Mouse (Mus musculus) layer of hippocampus, postnatal 25 days (tissue): Measurements from ENCODE around the gene Lpar6. TPM values are rescaled to one million over a fixed set of nuclear protein-coding genes. Genes with fewer than 3 reads are reported as not detected.

Experiments
- DNase-seq, 2 experiments: peaks; one replicate each; pipeline ENCODE4 v3.0.0; 2022; ENCODE audit warnings: mixed read lengths in 2 of 2, low spot score in 1 of 2; ENCODE audit errors: extremely low spot score in 1 of 2
- total RNA-seq, 2 experiments: library from RNA; stranded (reverse); gene quantifications; 2 replicates each; pipeline ENCODE4 v1.2.3; 2021

The Lpar6 gene
- total RNA-seq: 1 to 10 TPM; 1.8 TPM

- DNase-seq: no peak
Observed at GRCm38 (mm10) chr14:73237848-73238321, at the start of gene Lpar6. Gene Lpar6 (plus strand): TSS chr14:73237895.

GRCm38 (mm10) chr14:73199058-73199457 lies 38.6 kb upstream of the Lpar6 start:
- no peak for DNase-seq

DNA sequence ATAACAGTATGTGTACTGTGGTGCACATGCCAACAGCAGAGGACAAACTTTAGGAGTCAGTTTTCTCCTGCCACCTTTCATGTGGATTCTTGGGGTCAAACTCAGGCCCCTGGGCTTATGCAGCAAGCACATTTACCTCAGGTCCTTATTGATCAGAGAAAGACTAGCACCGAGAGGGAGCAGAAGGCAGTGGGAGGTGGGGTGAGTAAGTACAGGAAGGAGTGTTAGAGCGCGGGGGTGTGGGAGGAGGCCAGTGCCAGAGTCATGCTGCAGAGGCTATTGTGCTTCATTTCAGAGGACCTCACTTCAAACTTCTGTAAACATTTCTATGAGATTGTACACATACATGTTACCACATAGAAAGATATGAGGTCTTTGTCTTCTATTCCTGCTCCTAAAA lies 36.2 kb upstream of the Lpar6 start:
- DNase-seq: no peak

- no peak for DNase-seq
Observed at GRCm38 (mm10) chr14:73204016-73204415, 33.7 kb upstream of the Lpar6 start.

GRCm38 (mm10) chr14:73209262-73209661 lies 28.4 kb upstream of the Lpar6 start:
- DNase-seq: no peak

- no peak for DNase-seq
Observed at GRCm38 (mm10) chr14:73210196-73210595, 27.5 kb upstream of the Lpar6 start.

DNA sequence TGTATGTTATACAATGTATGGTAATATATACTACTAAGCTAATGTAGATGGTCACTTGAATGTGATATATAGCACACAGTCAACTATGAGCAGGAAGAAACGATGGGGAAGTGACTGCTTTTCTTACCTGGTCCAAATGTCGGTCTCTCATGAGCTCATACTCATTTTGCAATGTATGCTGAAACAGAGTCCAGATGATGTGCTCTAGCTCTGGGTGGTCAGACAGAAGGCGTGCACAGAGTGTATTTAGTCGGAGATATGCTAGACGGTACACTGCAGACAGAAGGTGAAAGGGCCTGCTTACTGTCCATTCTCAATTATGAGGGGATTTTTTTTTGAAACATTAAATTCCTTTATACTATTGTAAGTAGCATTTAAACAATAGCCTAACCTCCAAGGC lies 26.2 kb upstream of the Lpar6 start:
- DNase-seq: no peak

- no peak for DNase-seq
Observed at GRCm38 (mm10) chr14:73217062-73217461, 20.6 kb upstream of the Lpar6 start.

GRCm38 (mm10) chr14:73222316-73222970 lies 15.3 kb upstream of the Lpar6 start:
- DNase-seq: no peak

DNA sequence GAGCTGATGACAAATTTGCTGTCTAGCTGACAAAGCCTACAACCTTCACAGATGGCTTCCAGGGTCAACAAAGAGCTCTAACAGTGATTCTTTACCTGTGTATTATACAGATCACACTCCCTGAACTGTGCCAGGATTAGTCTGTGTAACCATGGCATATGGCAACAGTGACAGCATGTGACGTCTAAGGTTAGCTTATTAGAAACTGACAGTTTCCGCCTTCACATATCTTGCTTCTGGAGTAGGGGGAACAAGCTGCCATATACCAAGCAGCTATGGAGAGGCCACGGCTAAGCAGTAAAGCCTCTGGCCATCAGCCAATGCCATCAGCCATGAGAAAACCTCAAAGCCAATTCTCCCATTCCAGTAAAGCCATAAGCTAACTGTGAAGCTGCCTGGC lies 11.3 kb upstream of the Lpar6 start:
- DNase-seq: no peak

- DNase-seq: no peak
Observed at GRCm38 (mm10) chr14:73226849-73227248, 10.8 kb upstream of the Lpar6 start.

DNA sequence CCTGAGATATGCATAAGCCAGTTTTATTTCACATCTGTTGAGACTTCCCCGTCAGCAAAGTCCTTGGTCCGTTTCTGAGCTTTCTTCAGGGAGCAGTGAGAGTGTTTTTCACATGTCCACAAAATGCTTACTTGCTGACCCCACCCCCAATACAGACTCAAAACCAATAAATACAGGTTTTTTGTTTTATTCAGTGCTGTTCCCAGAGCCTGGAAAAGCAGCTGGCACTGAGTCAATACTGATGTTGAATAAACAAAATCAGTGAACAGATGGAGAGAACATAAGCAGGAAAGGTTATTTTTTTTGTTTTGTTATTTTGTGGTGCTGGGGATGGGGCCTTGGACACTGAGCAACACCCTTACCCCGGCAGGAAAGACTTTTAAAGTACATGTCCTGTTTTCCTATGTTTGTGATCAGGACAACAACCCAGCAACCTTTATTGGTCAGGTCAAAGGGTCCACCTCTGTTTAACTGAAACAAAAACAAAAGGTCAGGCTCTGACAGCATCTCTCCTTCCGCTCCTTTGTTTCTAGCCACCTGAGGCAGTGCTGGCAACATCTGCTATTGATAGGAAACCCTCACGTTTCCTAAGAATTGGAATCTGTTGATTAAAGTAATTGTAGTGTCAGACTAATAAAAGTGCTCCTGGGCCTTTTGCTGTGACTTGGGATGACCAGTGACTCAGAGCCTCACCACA lies 6.3 kb upstream of the Lpar6 start:
- no peak for DNase-seq

GRCm38 (mm10) chr14:73234468-73235031 lies 3.1 kb upstream of the Lpar6 start:
- no peak for DNase-seq

DNA sequence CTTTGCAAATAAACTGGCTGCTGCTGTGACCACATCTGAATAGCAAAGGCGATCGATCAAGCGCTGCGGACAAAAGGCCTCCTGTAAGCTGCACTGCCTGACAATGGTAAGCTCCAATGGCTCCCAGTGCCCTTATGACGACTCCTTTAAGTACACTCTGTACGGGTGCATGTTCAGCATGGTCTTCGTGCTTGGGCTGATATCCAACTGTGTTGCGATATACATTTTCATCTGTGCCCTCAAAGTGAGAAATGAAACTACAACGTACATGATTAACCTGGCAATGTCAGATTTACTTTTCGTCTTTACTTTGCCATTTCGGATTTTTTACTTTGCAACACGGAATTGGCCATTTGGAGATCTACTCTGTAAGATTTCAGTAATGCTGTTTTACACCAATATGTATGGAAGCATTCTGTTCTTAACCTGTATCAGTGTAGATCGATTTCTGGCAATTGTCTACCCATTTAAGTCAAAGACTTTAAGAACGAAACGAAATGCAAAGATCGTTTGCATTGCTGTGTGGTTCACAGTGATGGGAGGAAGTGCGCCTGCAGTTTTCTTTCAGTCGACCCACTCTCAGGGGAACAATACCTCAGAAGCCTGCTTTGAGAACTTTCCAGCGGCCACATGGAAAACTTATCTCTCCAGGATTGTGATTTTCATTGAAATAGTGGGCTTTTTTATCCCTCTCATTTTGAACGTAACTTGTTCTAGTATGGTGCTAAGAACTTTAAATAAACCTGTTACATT lies 979 bp downstream of the Lpar6 start:
- DNase-seq: no peak

GRCm38 (mm10) chr14:73239291-73239690 lies 1.6 kb downstream of the Lpar6 start:
- no peak for DNase-seq

DNA sequence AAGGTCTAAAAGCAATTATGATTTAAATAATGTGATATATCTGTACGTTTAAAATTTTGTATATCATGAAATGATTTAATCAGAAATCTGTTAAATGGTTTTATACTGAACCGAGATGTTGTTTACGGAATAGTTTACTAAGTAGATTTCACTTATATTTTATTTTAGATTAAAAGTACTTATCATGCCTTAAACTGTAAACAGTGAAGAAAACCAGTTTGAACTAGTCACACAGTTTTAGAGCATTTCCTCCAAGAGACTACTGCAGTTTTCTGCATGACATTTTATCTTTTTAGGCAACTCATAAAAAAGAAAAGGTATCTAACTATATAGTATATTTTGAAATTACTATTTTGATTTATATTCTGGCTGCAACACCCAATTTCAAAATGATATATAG lies 2.2 kb downstream of the Lpar6 start:
- no peak for DNase-seq

DNA sequence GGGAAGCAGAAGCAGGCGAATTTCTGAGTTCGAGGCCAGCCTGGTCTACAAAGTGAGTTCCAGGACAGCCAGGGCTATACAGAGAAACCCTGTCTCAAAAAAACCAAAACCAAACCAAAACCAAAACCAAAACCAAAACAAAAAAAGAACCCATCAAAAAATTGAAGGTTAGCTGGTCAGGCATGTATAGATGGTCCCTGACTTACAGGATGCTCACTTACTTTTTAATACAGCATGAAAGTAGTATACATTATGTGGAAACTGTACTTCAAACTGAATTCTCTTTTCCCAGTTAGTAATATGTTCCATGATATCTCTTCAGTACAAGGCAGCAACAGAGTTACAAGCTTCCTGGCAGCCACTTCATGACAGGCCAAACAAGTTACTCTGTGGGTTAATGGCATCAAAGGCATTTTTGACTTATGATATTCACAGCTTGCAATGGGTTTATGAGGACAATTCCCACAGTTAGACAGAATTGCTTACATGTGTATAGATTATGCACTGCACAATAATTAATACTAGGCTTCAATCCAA lies 6.4 kb downstream of the Lpar6 start:
- no peak for DNase-seq

DNA sequence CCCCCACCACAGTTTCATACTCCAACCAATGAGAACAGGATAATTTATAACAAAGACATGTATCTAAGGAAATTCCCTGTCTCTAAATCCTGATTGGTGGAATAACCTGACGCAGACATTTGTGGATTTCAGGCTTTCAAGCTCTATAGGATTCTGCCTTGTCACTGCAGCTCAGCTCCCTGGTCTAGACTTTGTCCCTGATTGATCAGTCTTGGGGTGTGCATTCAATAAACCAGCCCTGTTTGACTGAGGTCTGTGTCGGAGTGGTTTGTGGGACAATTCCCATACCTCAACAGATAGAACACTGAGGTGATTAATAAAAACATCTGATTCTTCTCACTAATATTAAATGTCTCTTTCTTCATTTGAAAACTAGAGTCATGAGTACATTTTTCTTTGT lies 12.4 kb downstream of the Lpar6 start:
- no peak for DNase-seq

GRCm38 (mm10) chr14:73252276-73252675 lies 14.6 kb downstream of the Lpar6 start:
- DNase-seq: no peak

GRCm38 (mm10) chr14:73253453-73254251 lies 16.0 kb downstream of the Lpar6 start:
- no peak for DNase-seq
